Mouse (Mus musculus) limb, embryonic 10.5 days (tissue): ENCODE results near the gene Olfm2. TPM values are rescaled to one million over a fixed set of nuclear protein-coding genes. Genes with fewer than 3 reads are reported as not detected.

ENCODE experiments used
- DNase-seq: peaks from one replicate; pipeline ENCODE4 v3.0.0-alpha.2; 2017; ENCODE audit warnings: low spot score
- H3K27ac ChIP-seq: fragments of 300-500 bp; sonication (generic); 2 replicates; pipeline ENCODE4 v1.5.1; 2016; ENCODE audit warnings: mild to moderate bottlenecking
- H3K27me3 ChIP-seq: fragments of 300-500 bp; sonication (generic); 2 replicates; pipeline ENCODE4 v1.6.1; 2016; ENCODE audit warnings: low read depth, mild to moderate bottlenecking; ENCODE audit not compliant: poor library complexity, severe bottlenecking
- H3K36me3 ChIP-seq: fragments of 300-500 bp; sonication (generic); 2 replicates; pipeline ENCODE4 v1.6.1; 2016; ENCODE audit warnings: mild to moderate bottlenecking, moderate library complexity
- H3K4me1 ChIP-seq: fragments of 300-500 bp; sonication (generic); 2 replicates; pipeline ENCODE4 v1.6.1; 2016
- H3K4me3 ChIP-seq: fragments of 300-500 bp; sonication (generic); 2 replicates; pipeline ENCODE4 v1.5.1; 2016; ENCODE audit warnings: mild to moderate bottlenecking, moderate library complexity
- H3K9me3 ChIP-seq: fragments of 300-500 bp; sonication (generic); replicated peaks from 2 replicates; pipeline ENCODE4 v1.6.1; 2016; ENCODE audit warnings: mild to moderate bottlenecking
- WGBS: fragments of 180-500 bp; shearing (Covaris S2); methylation state at CpG from one replicate; pipeline ENCODE4 v1.1.7; 2016; 5-methylcytosine and 5-hydroxymethylcytosine counted together
- polyA plus RNA-seq: library from polyadenylated mRNA; unstranded; fragments of >200 nt; fragmentation: Nextera tagmentation; extraction: Ambion mirVana; gene quantifications from 2 replicates; pipeline ENCODE4 v1.2.1, GENCODE M21; 2016

Gene Olfm2
- polyA plus RNA-seq = 1.5 and 3.2 TPM in 2 replicates

- Histone ChIP-seq H3K9me3 (no peaks in the 10 kb centered on the region), H3K27ac (peak within 1 kb of the TSS; percentile 56), H3K4me1 (peaks cover 16% of the 10 kb centered on the region), H3K36me3 (no peaks in the 10 kb centered on the region), H3K4me3 (peak within 1 kb of the TSS; percentile 58), H3K27me3 (peaks cover 74% of the 10 kb centered on the region)
- under 1% methylated on average over 41 of the region's 50 CpGs for WGBS
- DNase-seq = peak; percentile 72
Observed at GRCm38 (mm10) chr9:20746017-20746660, at the start of gene Olfm2. TSS of gene Olfm2 (minus strand) at chr9:20746349.

- no peak for DNase-seq
- Histone ChIP-seq H3K4me3 (no peak overlapping the region), H3K27ac (no peak overlapping the region), H3K9me3 (no peaks in the 10 kb centered on the region), H3K36me3 (no peaks in the 10 kb centered on the region), H3K4me1 (peaks cover 19% of the 10 kb centered on the region), H3K27me3 (0 out of 2 replicates have a peak, but pooled peaks cover 5% of the 10 kb centered on the region)
- WGBS = 60% methylated on average over 7 of the region's 7 CpGs
Observed at GRCm38 (mm10) chr9:20794108-20794806, 48.1 kb upstream of the Olfm2 start.

GRCm38 (mm10) chr9:20790345-20790744 is 44.2 kb upstream of the Olfm2 start:
- Histone ChIP-seq H3K27ac (no peak overlapping the region), H3K36me3 (no peaks in the 10 kb centered on the region), H3K9me3 (no peaks in the 10 kb centered on the region), H3K4me1 (peaks cover 19% of the 10 kb centered on the region), H3K27me3 (0 out of 2 replicates have a peak, but pooled peaks cover 5% of the 10 kb centered on the region), H3K4me3 (no peak overlapping the region)
- no peak for DNase-seq
- WGBS = 74% methylated on average over 3 of the region's 3 CpGs

GRCm38 (mm10) chr9:20789651-20790050 is 43.5 kb upstream of the Olfm2 start:
- H3K27me3 ChIP-seq = 0 out of 2 replicates have a peak, but pooled peaks cover 5% of the 10 kb centered on the region
- no peak for DNase-seq
- H3K4me3 ChIP-seq = no peak overlapping the region
- H3K9me3 ChIP-seq = no peaks in the 10 kb centered on the region
- H3K27ac ChIP-seq = no peak overlapping the region
- peaks cover 25% of the 10 kb centered on the region for H3K4me1 ChIP-seq
- 67% methylated on average over 3 of the region's 4 CpGs for WGBS
- no peaks in the 10 kb centered on the region for H3K36me3 ChIP-seq

DNA sequence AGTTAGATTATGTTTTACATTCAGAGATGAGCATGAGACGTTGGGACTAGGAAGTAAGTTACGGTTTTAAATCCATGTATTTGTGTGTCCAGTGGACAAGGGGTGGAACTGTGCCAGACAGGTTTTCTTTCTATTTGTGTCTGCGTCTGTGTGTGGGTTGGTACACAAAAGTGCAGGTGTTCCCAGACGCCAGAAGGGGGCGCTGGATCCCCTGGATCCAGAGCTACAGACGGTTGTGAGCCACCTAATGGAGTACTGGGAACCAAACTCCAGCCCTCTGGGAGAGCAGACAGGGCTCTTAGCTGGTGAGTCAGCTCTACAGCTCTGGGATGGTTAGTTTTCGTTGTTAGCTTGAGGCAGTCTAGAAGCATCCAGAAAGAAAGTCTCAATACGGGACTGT is 41.8 kb upstream of the Olfm2 start:
- peaks cover 19% of the 10 kb centered on the region for H3K4me1 ChIP-seq

DNA sequence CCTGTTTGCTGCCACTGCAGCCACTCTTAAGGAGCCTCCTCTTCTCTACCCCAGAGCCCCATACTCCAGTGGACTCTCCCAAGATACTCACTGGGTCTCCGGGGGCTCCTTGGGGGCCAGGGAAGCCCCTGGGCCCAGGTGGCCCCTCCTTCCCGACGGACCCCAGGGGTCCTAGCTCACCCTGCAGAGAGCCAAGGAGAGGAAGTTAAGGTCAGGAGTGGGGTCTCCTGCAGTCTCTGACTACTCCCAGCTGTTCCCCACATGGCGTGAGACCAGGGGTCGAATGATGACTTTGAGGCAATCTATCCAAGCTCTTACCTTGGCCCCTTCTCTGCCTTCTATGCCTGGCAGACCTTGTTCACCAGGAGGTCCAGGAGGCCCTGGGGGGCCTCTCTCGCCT is 38.9 kb upstream of the Olfm2 start:
- 78% methylated on average over 6 of the region's 6 CpGs for WGBS

More for the DNA sequence above, 41.8 kb upstream of the Olfm2 start:
- Histone ChIP-seq H3K36me3 (no peaks in the 10 kb centered on the region), H3K27me3 (no peaks in the 10 kb centered on the region), H3K9me3 (no peaks in the 10 kb centered on the region), H3K4me3 (no peak overlapping the region), H3K27ac (no peak overlapping the region)
- DNase-seq = no peak
- 75% methylated on average over 8 of the region's 8 CpGs for WGBS

DNA sequence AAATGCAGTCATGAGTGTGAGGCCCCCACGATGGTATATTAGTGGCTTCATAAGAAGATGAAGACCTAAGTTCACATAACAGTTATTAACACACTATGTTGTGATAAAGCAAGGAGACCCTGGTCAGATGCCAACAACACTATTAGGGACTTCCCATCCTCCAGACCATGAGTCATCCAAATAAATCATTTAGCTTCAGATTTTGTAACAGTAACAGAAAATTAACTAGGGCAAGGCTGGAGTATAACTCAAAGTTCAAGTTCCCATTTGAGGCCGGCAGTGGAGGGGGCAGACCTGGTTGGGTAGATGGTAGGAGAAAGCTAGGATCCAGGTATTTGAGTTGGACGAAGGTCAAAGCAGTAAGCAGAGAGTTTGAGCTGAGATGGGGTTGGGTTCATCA is 35.1 kb upstream of the Olfm2 start:
- DNase-seq = no peak
- H3K4me3 ChIP-seq = no peak overlapping the region
- 84% methylated on average over 3 of the region's 3 CpGs for WGBS
- H3K4me1 ChIP-seq = peaks cover 6% of the 10 kb centered on the region
- no peaks in the 10 kb centered on the region for H3K27me3 ChIP-seq
- H3K9me3 ChIP-seq = no peaks in the 10 kb centered on the region
- H3K36me3 ChIP-seq = no peaks in the 10 kb centered on the region
- H3K27ac ChIP-seq = no peak overlapping the region

More for the DNA sequence above, 38.9 kb upstream of the Olfm2 start:
- no peak for DNase-seq
- no peak overlapping the region for H3K4me3 ChIP-seq
- no peak overlapping the region for H3K27ac ChIP-seq
- no peaks in the 10 kb centered on the region for H3K9me3 ChIP-seq
- peaks cover 13% of the 10 kb centered on the region for H3K4me1 ChIP-seq
- H3K27me3 ChIP-seq = no peaks in the 10 kb centered on the region
- no peaks in the 10 kb centered on the region for H3K36me3 ChIP-seq

GRCm38 (mm10) chr9:20765274-20765673 is 19.1 kb upstream of the Olfm2 start:
- whole genome bisulfite sequencing = 81% methylated on average over 2 of the region's 2 CpGs
- H3K27me3 ChIP-seq = no peaks in the 10 kb centered on the region
- H3K36me3 ChIP-seq = no peaks in the 10 kb centered on the region
- H3K9me3 ChIP-seq = no peaks in the 10 kb centered on the region
- no peak overlapping the region for H3K4me3 ChIP-seq
- peaks cover 5% of the 10 kb centered on the region; the same call in 1 of the 2 replicates for H3K4me1 ChIP-seq
- no peak for DNase-seq
- no peak overlapping the region for H3K27ac ChIP-seq

DNA sequence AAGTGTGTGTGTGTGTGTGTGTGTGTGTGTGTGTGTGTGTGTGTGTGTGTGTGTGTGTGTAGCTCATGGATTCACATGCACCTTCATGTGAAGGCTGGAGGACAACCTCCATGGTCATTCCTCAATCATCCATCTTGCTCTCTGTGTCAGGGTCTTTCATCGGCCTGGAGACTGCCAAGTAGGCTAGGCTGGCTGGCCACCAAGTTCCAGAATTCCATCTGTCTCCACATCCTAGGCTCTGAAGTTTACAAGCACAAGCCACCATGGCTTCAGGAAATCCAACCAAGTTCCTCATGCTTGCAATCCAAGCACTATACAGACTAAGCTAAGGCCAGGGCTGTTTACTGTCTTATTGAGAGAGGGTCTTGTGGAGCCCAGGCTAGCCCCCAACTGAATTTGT is 16.9 kb upstream of the Olfm2 start:
- Histone ChIP-seq H3K27me3 (no peaks in the 10 kb centered on the region), H3K36me3 (no peaks in the 10 kb centered on the region), H3K27ac (no peak overlapping the region), H3K4me1 (peaks cover 5% of the 10 kb centered on the region; the same call in 1 of the 2 replicates), H3K9me3 (no peaks in the 10 kb centered on the region), H3K4me3 (no peak overlapping the region)
- DNase-seq = no peak
- 94% methylated on average over 1 of the region's 1 CpGs for WGBS

- H3K27me3 ChIP-seq = no peaks in the 10 kb centered on the region
- H3K4me3 ChIP-seq = no peak overlapping the region
- no peak overlapping the region for H3K27ac ChIP-seq
- H3K4me1 ChIP-seq = peaks cover 5% of the 10 kb centered on the region; the same call in 1 of the 2 replicates
- WGBS = 47% methylated on average over 7 of the region's 7 CpGs
- no peaks in the 10 kb centered on the region for H3K36me3 ChIP-seq
- no peaks in the 10 kb centered on the region for H3K9me3 ChIP-seq
- DNase-seq = no peak
Observed at GRCm38 (mm10) chr9:20762197-20762961, 16.2 kb upstream of the Olfm2 start.

DNA sequence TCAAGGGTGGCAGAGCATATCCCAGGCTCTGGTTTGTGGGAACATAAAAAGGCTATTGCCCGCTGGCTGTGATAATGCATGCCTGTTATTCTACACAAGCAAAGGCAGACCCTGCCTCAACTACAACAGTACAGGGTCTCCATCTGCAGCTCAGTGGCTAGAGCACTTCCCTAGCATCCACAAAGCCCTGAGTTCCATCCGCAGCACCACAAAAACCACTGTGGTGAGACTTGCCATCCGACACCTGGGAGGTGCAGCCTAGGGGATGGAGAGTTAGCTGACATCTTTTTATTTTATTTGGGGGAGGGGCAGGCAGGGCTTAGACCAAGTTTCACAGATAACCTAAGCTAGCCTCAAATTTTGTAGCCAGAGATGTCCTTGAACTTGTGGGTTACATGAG is 15.2 kb upstream of the Olfm2 start:
- 67% methylated on average over 3 of the region's 3 CpGs for WGBS
- H3K27me3 ChIP-seq = no peaks in the 10 kb centered on the region
- H3K4me3 ChIP-seq = no peak overlapping the region
- peaks cover 5% of the 10 kb centered on the region; the same call in 1 of the 2 replicates for H3K4me1 ChIP-seq
- no peaks in the 10 kb centered on the region for H3K36me3 ChIP-seq
- no peaks in the 10 kb centered on the region for H3K9me3 ChIP-seq
- no peak overlapping the region for H3K27ac ChIP-seq
- no peak for DNase-seq

DNA sequence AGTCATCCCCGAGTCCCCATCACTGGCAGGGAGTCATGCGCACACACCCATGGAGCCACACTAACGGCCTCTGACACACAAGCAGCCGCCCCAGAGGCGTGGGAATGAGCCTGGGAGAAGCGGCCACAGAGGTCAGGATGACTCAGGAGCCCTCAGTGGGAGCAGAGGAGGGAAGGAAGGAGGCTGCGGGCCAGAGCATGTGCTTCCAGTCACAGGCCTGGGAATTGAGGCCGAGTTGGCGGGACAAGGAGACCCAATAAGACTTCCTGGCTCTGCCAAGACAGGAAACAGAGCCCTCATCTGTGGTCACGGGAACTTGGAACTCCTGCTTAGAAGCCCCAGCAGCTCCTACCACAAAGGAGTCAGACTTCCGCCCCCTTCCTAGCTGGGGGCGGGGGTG is 14.7 kb upstream of the Olfm2 start:
- no peak for DNase-seq
- Histone ChIP-seq H3K27me3 (no peaks in the 10 kb centered on the region), H3K36me3 (no peaks in the 10 kb centered on the region), H3K4me3 (no peak overlapping the region), H3K9me3 (no peaks in the 10 kb centered on the region), H3K4me1 (peaks cover 5% of the 10 kb centered on the region; the same call in 1 of the 2 replicates), H3K27ac (no peak overlapping the region)
- WGBS = 70% methylated on average over 12 of the region's 12 CpGs

DNA sequence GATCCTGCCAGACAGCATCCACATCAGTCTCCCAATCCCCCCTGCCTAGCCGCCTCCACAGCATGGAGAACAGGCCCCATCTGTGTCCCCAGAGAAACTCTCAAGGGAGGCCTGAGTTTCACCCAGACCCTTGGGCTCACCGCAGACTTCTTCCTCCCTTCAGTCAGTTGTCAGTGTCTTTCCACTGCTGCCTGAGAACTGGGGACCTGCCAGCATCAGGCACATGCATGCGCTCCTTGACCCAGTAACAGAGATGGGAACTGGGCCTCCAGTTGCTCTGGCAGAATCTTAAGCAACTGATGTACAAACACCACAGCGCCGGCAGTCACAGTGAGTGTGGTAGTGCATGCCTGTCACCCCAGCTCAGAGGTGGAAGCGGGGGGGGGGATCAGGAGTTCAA is 12.7 kb upstream of the Olfm2 start:
- Histone ChIP-seq H3K4me1 (peaks cover 5% of the 10 kb centered on the region; the same call in 1 of the 2 replicates), H3K27me3 (no peaks in the 10 kb centered on the region), H3K36me3 (no peaks in the 10 kb centered on the region), H3K4me3 (no peak overlapping the region), H3K9me3 (no peaks in the 10 kb centered on the region), H3K27ac (no peak overlapping the region)
- WGBS = 88% methylated on average over 6 of the region's 6 CpGs
- DNase-seq = no peak
